Mouse (Mus musculus) CH12.LX (cell line): Measurements from ENCODE around the gene Snupn. TPM values are rescaled to one million over a fixed set of nuclear protein-coding genes. Genes with fewer than 3 reads are reported as not detected.

Source experiments
- DNase-seq: peaks from one replicate; pipeline ENCODE4 v3.0.0-alpha.2; 2013; ENCODE audit errors: extremely low read depth
- H3K27ac ChIP-seq: 2 replicates; pipeline ENCODE4 v1.5.1; 2012; ENCODE audit warnings: low read depth, mild to moderate bottlenecking, control low read depth, moderate library complexity; ENCODE audit not compliant: insufficient read depth
- H3K27me3 ChIP-seq: replicated peaks from 2 replicates; pipeline ENCODE3; 2012; ENCODE audit warnings: inconsistent platforms
- H3K36me3 ChIP-seq, 2 experiments: replicated peaks in 1 of 2; 2 replicates each; pipeline versions ENCODE3 to v1.6.1; 2012; ENCODE audit warnings: inconsistent platforms in 1 of 2, low read length in 1 of 2, mild to moderate bottlenecking in 1 of 2, mixed read lengths in 1 of 2, moderate library complexity in 1 of 2; ENCODE audit not compliant: control insufficient read depth in 1 of 2, insufficient read depth in 1 of 2
- H3K4me1 ChIP-seq, 2 experiments: 2 replicates each; pipeline ENCODE4 v1.6.1; 2012; ENCODE audit warnings: inconsistent platforms in 1 of 2, moderate library complexity in 1 of 2; ENCODE audit not compliant: insufficient read depth in 2 of 2, control insufficient read depth in 1 of 2
- H3K4me2 ChIP-seq: 2 replicates; pipeline ENCODE4 v1.6.1; 2012; ENCODE audit warnings: low read depth, mild to moderate bottlenecking, control low read depth; ENCODE audit not compliant: poor library complexity, insufficient read depth, severe bottlenecking
- H3K4me3 ChIP-seq, 3 experiments: fragments of 150-350 bp in 1 of 3; sonication (generic) in 1 of 3; replicated peaks in 1 of 3; 2 replicates each; pipeline versions ENCODE3 to v1.5.1; 2011 to 2012; ENCODE audit warnings: low read depth in 2 of 3, low read length in 2 of 3, mild to moderate bottlenecking in 2 of 3, moderate library complexity in 2 of 3, control low read depth in 1 of 3, improper control_type of control experiment in 1 of 3, inconsistent platforms in 1 of 3, mixed read lengths in 1 of 3; ENCODE audit not compliant: poor library complexity in 1 of 3
- H3K79me2 ChIP-seq: replicated peaks from 2 replicates; pipeline ENCODE4 v1.6.1; 2012; ENCODE audit warnings: mild to moderate bottlenecking, moderate library complexity; ENCODE audit not compliant: control insufficient read depth, poor library complexity, insufficient read depth, severe bottlenecking; ENCODE audit errors: extremely low read depth
- H3K9ac ChIP-seq: 2 replicates; pipeline ENCODE4 v1.6.1; 2012; ENCODE audit warnings: low read depth, mild to moderate bottlenecking, control low read depth, moderate library complexity; ENCODE audit not compliant: insufficient read depth
- H3K9me3 ChIP-seq: replicated peaks from 2 replicates; pipeline ENCODE3; 2012; ENCODE audit warnings: low read length, inconsistent platforms, mixed read lengths
- CHD1 ChIP-seq: IDR thresholded peaks from 2 replicates; pipeline ENCODE4 v1.6.1; 2012; ENCODE audit warnings: low read depth, low read length, improper control_type of control experiment, inconsistent platforms
- CTCF ChIP-seq, 2 experiments: IDR thresholded peaks in 1 of 2; conservative IDR thresholded peaks in 1 of 2; 2 replicates each; pipeline ENCODE4 v1.5.1; 2011 to 2012; ENCODE audit warnings: low read depth in 2 of 2, low read length in 2 of 2, improper control_type of control experiment in 1 of 2, inconsistent platforms in 1 of 2, mild to moderate bottlenecking in 1 of 2, moderate library complexity in 1 of 2
- E2F4 ChIP-seq: IDR thresholded peaks from 2 replicates; pipeline ENCODE4 v1.6.1; 2011; ENCODE audit warnings: low read depth, low read length, improper control_type of control experiment; ENCODE audit not compliant: insufficient replicate concordance
- EP300 ChIP-seq: IDR thresholded peaks from 2 replicates; pipeline ENCODE4 v1.6.1; 2011; ENCODE audit warnings: low read length, improper control_type of control experiment
- ETS1 ChIP-seq: conservative IDR thresholded peaks from 2 replicates; pipeline ENCODE4 v1.6.1; 2012; ENCODE audit warnings: low read depth, mild to moderate bottlenecking, inconsistent platforms, low read length, improper control_type of control experiment, moderate library complexity
- GABPA ChIP-seq: IDR thresholded peaks from 2 replicates; pipeline ENCODE4 v1.6.1; 2012; ENCODE audit warnings: low read depth, low read length, improper control_type of control experiment, inconsistent platforms; ENCODE audit not compliant: insufficient replicate concordance
- HCFC1 ChIP-seq: IDR thresholded peaks from 2 replicates; pipeline ENCODE4 v1.6.1; 2012; ENCODE audit warnings: low read depth, mild to moderate bottlenecking, inconsistent platforms, low read length, improper control_type of control experiment
- JUN ChIP-seq: IDR thresholded peaks from 2 replicates; pipeline ENCODE4 v1.6.1; 2011; ENCODE audit warnings: low read depth, mild to moderate bottlenecking, low read length, improper control_type of control experiment, moderate library complexity; ENCODE audit not compliant: insufficient read depth
- JUND ChIP-seq: conservative IDR thresholded peaks from 2 replicates; pipeline ENCODE4 v1.6.1; 2011; ENCODE audit warnings: low read depth, low read length, improper control_type of control experiment
- KAT2A ChIP-seq: IDR thresholded peaks from 2 replicates; pipeline ENCODE4 v1.6.1; 2012; ENCODE audit warnings: low read length, improper control_type of control experiment, inconsistent platforms; ENCODE audit not compliant: insufficient replicate concordance
- MAX ChIP-seq: IDR thresholded peaks from 2 replicates; pipeline ENCODE4 v1.6.1; 2011; ENCODE audit warnings: low read length, improper control_type of control experiment
- PAX5 ChIP-seq: IDR thresholded peaks from 2 replicates; pipeline ENCODE4 v1.6.1; 2012; ENCODE audit warnings: low read length, inconsistent platforms, mixed read lengths
- RAD21 ChIP-seq: IDR thresholded peaks from 2 replicates; pipeline ENCODE4 v1.6.1; 2011; ENCODE audit warnings: low read depth, mild to moderate bottlenecking, low read length, improper control_type of control experiment, moderate library complexity
- RCOR1 ChIP-seq: conservative IDR thresholded peaks from 2 replicates; pipeline ENCODE4 v1.6.1; 2012; ENCODE audit warnings: low read depth, mild to moderate bottlenecking, inconsistent platforms, low read length, improper control_type of control experiment
- TBP ChIP-seq: conservative IDR thresholded peaks from 2 replicates; pipeline ENCODE4 v1.6.1; 2011; ENCODE audit warnings: low read depth, low read length, improper control_type of control experiment
- TCF12 ChIP-seq: IDR thresholded peaks from 2 replicates; pipeline ENCODE4 v1.6.1; 2014; ENCODE audit warnings: low read depth, mild to moderate bottlenecking, inconsistent platforms, low read length, improper control_type of control experiment
- ZKSCAN1 ChIP-seq: IDR thresholded peaks from 2 replicates; pipeline ENCODE4 v1.6.1; 2012; ENCODE audit warnings: low read depth, inconsistent platforms, low read length, improper control_type of control experiment, borderline replicate concordance
- ZMIZ1 ChIP-seq: IDR thresholded peaks from 2 replicates; pipeline ENCODE4 v1.6.1; 2012; ENCODE audit warnings: low read depth, mild to moderate bottlenecking, inconsistent platforms, low read length, improper control_type of control experiment
- ZNF384 ChIP-seq: IDR thresholded peaks from 2 replicates; pipeline ENCODE4 v1.6.1; 2012; ENCODE audit warnings: low read depth, low read length, improper control_type of control experiment, inconsistent platforms
- dilution Hi-C: fragments of 300-500 bp; cut with MboI; formaldehyde crosslinking; loops from 2 replicates; pipeline ENCODE4 v1.14.3; 2020; ENCODE audit warnings: low sequenced_read_pairs; ENCODE audit not compliant: extremely low pct_unique_long_range_greater_than_20kb, extremely low pct_ligation_motif_present
- in situ Hi-C: fragments of 300-500 bp; cut with MboI; formaldehyde crosslinking; loops from 3 replicates; pipeline ENCODE4 v1.14.3; 2019; ENCODE audit warnings: low sequenced_read_pairs, low pct_ligation_motif_present, low pct_unique_long_range_greater_than_20kb, mixed read lengths
- polyA plus RNA-seq: library from polyadenylated mRNA; unstranded; fragments of >175 nt; gene quantifications from 2 replicates; pipeline ENCODE4 v1.2.1, GENCODE M21; 2012; ENCODE audit warnings: low read depth; ENCODE audit not compliant: insufficient read length
- total RNA-seq, 2 experiments: library from RNA; depleted of rRNA; stranded (reverse); fragments of 300-350 nt in 1 of 2; fragments of >200 nt in 1 of 2; gene quantifications; 2 replicates each; pipeline ENCODE4 v1.2.3; 2012 to 2014

Gene Snupn
- total and polyA plus RNA-seq, 3 experiments = 18.3 to 25.1 (median 21.2) TPM

- no peaks in the 10 kb centered on the region for H3K27me3 ChIP-seq
- no peak overlapping the region for H3K4me3 ChIP-seq
- TF ChIP-seq HCFC1 (no peak), E2F4 (no peak), CTCF (conservative IDR thresholded peaks at IDR 0.05 in 1 of 2, IDR thresholded peaks at IDR 0.05 in 1 of 2; ENCODE audit: low read depth in 2 of 2, low read length in 2 of 2) (0 out of 4 replicates have a peak, but pooled peaks of 1 of the 2 experiments have one; percentile 4)
- TF ChIP-seq, all 38 proteins: peak for 1
- H3K79me2 ChIP-seq = 0 out of 2 replicates have a peak, but pooled peaks cover 2% of the 10 kb centered on the region
- H3K4me2 ChIP-seq = no peak overlapping the region
- H3K27ac ChIP-seq = no peak overlapping the region
- no peaks in the 10 kb centered on the region for H3K4me1 ChIP-seq
- peaks cover 0 to 16% of the 10 kb centered on the region in 2 experiments for H3K36me3 ChIP-seq
- DNase-seq = no peak
- in situ Hi-C loops (no loop called here), dilution Hi-C loops (no loop called here)
- no peak overlapping the region for H3K9ac ChIP-seq
- peaks cover 7% of the 10 kb centered on the region for H3K9me3 ChIP-seq
Measured at GRCm38 (mm10) chr9:57014766-57015165, 64.1 kb downstream of the Snupn start.

- in situ Hi-C loops (no loop called here), dilution Hi-C loops (no loop called here)
Measured at GRCm38 (mm10) chr9:57017631-57018030, 67.0 kb downstream of the Snupn start.

GRCm38 (mm10) chr9:57031756-57032155, 81.1 kb downstream of the Snupn start:
- no peak for DNase-seq
- in situ Hi-C loops (no loop called here), dilution Hi-C loops (no loop called here)
- TF ChIP-seq ZNF384 (no peak), JUND (no peak), JUN (no peak), CHD1 (no peak), PAX5 (no peak), ZKSCAN1 (no peak), E2F4 (no peak), CTCF (conservative IDR thresholded peaks at IDR 0.05 in 1 of 2, IDR thresholded peaks at IDR 0.05 in 1 of 2; ENCODE audit: low read depth in 2 of 2, low read length in 2 of 2) (no peak), KAT2A (no peak), ETS1 (no peak), TBP (no peak), GABPA (no peak)
- no peaks in the 10 kb centered on the region for H3K4me1 ChIP-seq
- no peak overlapping the region for H3K4me3 ChIP-seq
- H3K36me3 ChIP-seq = peaks cover 17 to 60% of the 10 kb centered on the region in 2 experiments
- H3K9me3 ChIP-seq = peaks cover 4% of the 10 kb centered on the region
- no peak overlapping the region for H3K9ac ChIP-seq
- H3K27ac ChIP-seq = no peak overlapping the region
- no peaks in the 10 kb centered on the region for H3K27me3 ChIP-seq
- H3K79me2 ChIP-seq = no peaks in the 10 kb centered on the region
- no peak overlapping the region for H3K4me2 ChIP-seq

More at GRCm38 (mm10) chr9:57017631-57018030, 67.0 kb downstream of the Snupn start:
- Histone ChIP-seq H3K9me3 (peaks cover 7% of the 10 kb centered on the region), H3K9ac (no peak overlapping the region), H3K36me3 (peaks cover 8 to 33% of the 10 kb centered on the region in 2 experiments), H3K4me3 (no peak overlapping the region), H3K27me3 (no peaks in the 10 kb centered on the region), H3K27ac (no peak overlapping the region), H3K79me2 (0 out of 2 replicates have a peak, but pooled peaks cover 2% of the 10 kb centered on the region), H3K4me1 (no peaks in the 10 kb centered on the region), H3K4me2 (no peak overlapping the region)
- no peak for DNase-seq
- no peak for TF ChIP-seq MAX
- no peak for TF ChIP-seq TCF12
- TF ChIP-seq ZMIZ1 = no peak
- TF ChIP-seq RAD21 = no peak
- no peak for TF ChIP-seq ZKSCAN1
- TF ChIP-seq EP300 = no peak
- no peak for TF ChIP-seq RCOR1
